Mouse (Mus musculus): ENCODE results near the gene Arhgef10l. TPM values are rescaled to one million over a fixed set of nuclear protein-coding genes. Genes with fewer than 3 reads are reported as not detected.
A peak's percentile ranks its signal among the peaks of the same experiment; 100 is the strongest.

Arhgef10l gene
- total and polyA plus RNA-seq, 3 experiments: 10.2 to 26.0 TPM; not detected in 1

GRCm38 (mm10) chr4:140699441-140700127, 33.8 kb upstream of the Arhgef10l start (continued):
- TF ChIP-seq RAD21 (IDR thresholded peaks at IDR 0.05; ENCODE audit: low read depth, low read length) (no peak), GABPA (IDR thresholded peaks at IDR 0.05; ENCODE audit: low read depth, low read length) (no peak), NELFE (IDR thresholded peaks at IDR 0.05; ENCODE audit: low read depth, low read length) (peak; percentile 98), GATA1 (IDR thresholded peaks at IDR 0.05; ENCODE audit: low read depth, low read length) (no peak), USF1 (IDR thresholded peaks at IDR 0.05; ENCODE audit: low read depth, low read length) (peak; percentile 80), ETS1 (IDR thresholded peaks at IDR 0.05; ENCODE audit: low read depth, low read length) (peak; percentile 85), SIN3A (IDR thresholded peaks at IDR 0.05; ENCODE audit: low read length) (peak; percentile 86), TBP (IDR thresholded peaks at IDR 0.05; ENCODE audit: low read depth, low read length) (peak; percentile 98), BHLHE40 (IDR thresholded peaks at IDR 0.05; ENCODE audit: borderline replicate concordance, low read depth, low read length) (no peak; the same call in 1 of the 2 replicates), POLR2AphosphoS5 (IDR thresholded peaks at IDR 0.05; ENCODE audit: borderline replicate concordance, low read depth, low read length) (no peak; the same call in 1 of the 2 replicates), MAZ (IDR thresholded peaks at IDR 0.05; ENCODE audit: low read depth, low read length) (peak; percentile 46), ELF1 (IDR thresholded peaks at IDR 0.05; ENCODE audit: low read depth, low read length) (peak; percentile 80), CHD1 (IDR thresholded peaks at IDR 0.05; ENCODE audit: low read depth, low read length) (0 out of 2 replicates have a peak, but pooled peaks have one; percentile 59), POLR2A (IDR thresholded peaks at IDR 0.05; ENCODE audit: control insufficient read depth in 1 of 2, insufficient read depth in 1 of 2, low read depth in 1 of 2, low read length in 2 of 2, poor library complexity in 1 of 2) (peak; percentile 72 to 97), MYB (IDR thresholded peaks at IDR 0.05; ENCODE audit: low read depth, low read length) (no peak; the same call in 1 of the 2 replicates), ZC3H11A (IDR thresholded peaks at IDR 0.05; ENCODE audit: low read depth, low read length) (no peak), E2F4 (IDR thresholded peaks at IDR 0.05; ENCODE audit: borderline replicate concordance, low read depth, low read length) (no peak)

DNA sequence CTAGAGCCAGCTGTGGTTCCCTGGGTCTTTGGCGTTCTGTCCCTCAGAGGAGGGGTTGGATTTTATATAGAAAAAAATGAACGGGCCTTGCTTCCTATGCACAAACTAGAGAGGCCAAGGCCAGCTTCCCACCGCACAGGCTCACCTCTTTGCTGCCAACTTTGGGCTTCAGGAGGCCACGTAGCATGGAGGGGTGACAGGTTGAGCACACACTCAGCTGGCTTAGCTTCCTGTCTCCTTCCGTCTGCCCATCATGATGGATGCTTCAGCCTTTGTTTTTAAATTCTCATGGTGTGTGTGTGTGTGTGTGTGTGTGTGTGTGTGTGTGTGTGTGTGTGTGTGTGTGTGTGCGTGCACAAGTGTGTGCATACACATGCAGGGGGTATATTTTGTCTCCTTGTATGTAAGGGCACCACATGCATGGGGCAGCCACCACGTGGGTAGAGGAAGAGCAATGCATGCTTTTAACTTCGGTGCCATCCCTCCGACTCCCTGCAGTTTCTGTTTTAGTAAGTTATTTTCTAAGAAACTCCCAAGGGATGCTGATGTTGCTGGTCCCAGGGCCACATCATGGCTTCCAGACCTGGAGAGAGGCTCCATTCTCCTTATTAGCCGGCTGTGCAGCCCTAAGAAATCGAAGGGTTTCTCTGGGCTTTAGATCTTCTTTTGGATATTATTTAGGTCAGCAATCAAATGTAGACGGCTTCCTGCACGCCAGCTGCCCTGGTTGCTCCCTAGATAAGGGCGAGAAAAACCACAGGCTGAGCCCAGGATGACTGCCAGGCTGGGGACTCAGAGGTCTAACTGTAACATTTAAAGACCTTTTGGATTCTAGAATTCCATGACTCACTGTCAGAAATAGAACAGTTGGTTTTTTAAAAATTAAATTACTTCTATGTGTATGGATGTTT, 30.1 kb upstream of the Arhgef10l start:
- H3K9ac ChIP-seq (ENCODE audit: control insufficient read depth, low read depth, low read length, poor library complexity, severe bottlenecking): peak overlapping the region; percentile 65
- TF ChIP-seq POLR2AphosphoS2 (IDR thresholded peaks at IDR 0.05; ENCODE audit: low read length) (no peak), TAL1 (IDR thresholded peaks at IDR 0.05; ENCODE audit: low read length) (peak; percentile 39), NELFE (IDR thresholded peaks at IDR 0.05; ENCODE audit: low read depth, low read length) (peak; percentile 27; the same call in 1 of the 2 replicates), MYC (IDR thresholded peaks at IDR 0.05; ENCODE audit: low read depth, low read length) (0 out of 2 replicates have a peak, but pooled peaks have one; percentile 11), CHD1 (IDR thresholded peaks at IDR 0.05; ENCODE audit: low read depth, low read length) (0 out of 2 replicates have a peak, but pooled peaks have one; percentile 38), RCOR1 (IDR thresholded peaks at IDR 0.05; ENCODE audit: low read depth, low read length) (peak; percentile 30; the same call in 1 of the 2 replicates), KAT2A (conservative IDR thresholded peaks at IDR 0.05; ENCODE audit: low read depth, low read length) (no peak), GATA1 (IDR thresholded peaks at IDR 0.05; ENCODE audit: low read depth, low read length) (peak; percentile 79), BHLHE40 (IDR thresholded peaks at IDR 0.05; ENCODE audit: borderline replicate concordance, low read depth, low read length) (no peak), MEF2A (IDR thresholded peaks at IDR 0.05; ENCODE audit: extremely low read depth, insufficient replicate concordance, low read depth, low read length, poor library complexity, severe bottlenecking) (no peak), SIN3A (IDR thresholded peaks at IDR 0.05; ENCODE audit: low read length) (peak; percentile 40), EP300 (IDR thresholded peaks at IDR 0.05; ENCODE audit: low read depth in 1 of 2, low read length in 2 of 2) (peak; percentile 27 to 62; a peak in 3 of 4 replicates), MAX (IDR thresholded peaks at IDR 0.05; ENCODE audit: low read length) (peak; percentile 63), TBP (IDR thresholded peaks at IDR 0.05; ENCODE audit: low read depth, low read length) (no peak), ELF1 (IDR thresholded peaks at IDR 0.05; ENCODE audit: low read depth, low read length) (no peak), MXI1 (IDR thresholded peaks at IDR 0.05; ENCODE audit: low read depth, low read length) (peak; percentile 54), JUND (IDR thresholded peaks at IDR 0.05; ENCODE audit: low read depth, low read length) (no peak), ETS1 (IDR thresholded peaks at IDR 0.05; ENCODE audit: low read depth, low read length) (peak; percentile 68), MAFK (IDR thresholded peaks at IDR 0.05; ENCODE audit: borderline replicate concordance, low read depth, low read length) (0 out of 2 replicates have a peak, but pooled peaks have one; percentile 32), UBTF (IDR thresholded peaks at IDR 0.05; ENCODE audit: borderline replicate concordance, insufficient read depth, low read depth, low read length) (no peak), E2F4 (IDR thresholded peaks at IDR 0.05; ENCODE audit: borderline replicate concordance, low read depth, low read length) (no peak)

More for the DNA sequence above, 30.1 kb upstream of the Arhgef10l start:
- Histone ChIP-seq H3K4me1 (ENCODE audit: control insufficient read depth in 1 of 2, insufficient read depth in 2 of 2, low read length in 2 of 2) (peaks cover 12 to 47% of the 10 kb centered on the region in 2 experiments), H3K36me3 (ENCODE audit: control insufficient read depth in 1 of 2, insufficient read depth in 2 of 2, low read length in 2 of 2) (peaks cover 0 to 36% of the 10 kb centered on the region in 2 experiments; a peak in 2 of 4 replicates), H3K27me3 (ENCODE audit: control insufficient read depth in 1 of 2, insufficient read depth in 2 of 2, low read length in 2 of 2) (no peaks in the 10 kb centered on the region), H3K79me2 (ENCODE audit: control insufficient read depth, insufficient read depth, low read length, poor library complexity) (peaks cover 11% of the 10 kb centered on the region; the same call in 1 of the 2 replicates), H3K27ac (ENCODE audit: control insufficient read depth, low read depth, low read length) (peak overlapping the region; percentile 88), H3K4me3 (ENCODE audit: control insufficient read depth in 1 of 2, insufficient read depth in 1 of 2, low read depth in 2 of 2, low read length in 2 of 2) (peak overlapping the region; percentile 43 to 47), H3K9me3 (replicated peaks; ENCODE audit: insufficient read depth, low read length) (no peaks in the 10 kb centered on the region)
- peak; percentile 78 for DNase-seq (ENCODE audit: low read depth, low spot score)
